ENCODE assay signal across 16 mouse cellular contexts in the genomic region with DNA sequence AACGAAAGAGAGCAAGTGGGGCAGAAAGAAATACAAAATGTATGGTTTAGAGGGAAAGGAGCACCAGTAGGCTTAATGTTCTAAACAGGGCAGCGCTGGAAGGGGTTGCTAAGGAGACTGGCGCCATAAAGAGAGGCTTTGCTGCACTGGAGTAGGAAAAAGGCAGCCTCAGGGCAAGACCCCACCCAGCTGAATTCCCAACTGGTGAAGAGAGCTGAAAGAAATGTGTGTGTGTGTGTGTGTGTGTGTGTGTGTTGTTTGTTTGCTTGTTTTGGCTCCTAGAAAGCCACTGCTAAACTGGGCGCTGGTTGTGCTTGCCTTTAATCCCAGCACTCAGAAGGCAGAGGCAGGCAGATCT.
DNase-seq lines count a peak whose midpoint lies in the region; ATAC-seq and TF ChIP-seq lines count a peak whose summit lies in the region.
"Had no signal": no experiment of that assay in that cellular context is flagged by ENCODE, and none has a peak within 500 bp of the region (broad histone marks: within the 10 kb centered on the region; RNA-seq: fewer than 3 reads in every experiment).

No protein-coding gene starts in this region.

- WGBS in cerebellum, adult 2 months: 63% methylated on average over 4 of the region's 4 CpGs
- WGBS in heart, embryonic 15.5 days: 74% methylated on average over 4 of the region's 4 CpGs
- WGBS in neural tube, embryonic 13.5 days: 55% methylated on average over 4 of the region's 4 CpGs
- WGBS in neural tube, embryonic 15.5 days: 48% methylated on average over 4 of the region's 4 CpGs

- H3K9ac ChIP-seq in heart, embryonic 15.5 days: no peak overlapping the region
- no peak overlapping the region for H3K9ac ChIP-seq in neural tube, embryonic 13.5 days
- H3K9ac ChIP-seq in neural tube, embryonic 15.5 days (replicated peaks): no peak overlapping the region
- H3K9ac ChIP-seq: forebrain, embryonic 15.5 days; hindbrain, embryonic 13.5 days; liver, embryonic 14.5 days had no signal

- no peak for ATAC-seq in heart, embryonic 15.5 days (replicated peaks; ENCODE audit: insufficient number of reproducible peaks, insufficient read depth, low FRiP score, low read depth)
- no peak for ATAC-seq in neural tube, embryonic 13.5 days (ENCODE audit: low read depth)
- no peak for ATAC-seq in neural tube, embryonic 15.5 days (ENCODE audit: low FRiP score)
- ATAC-seq in megakaryocyte progenitor cell, adult 5-6 weeks (replicated peaks; ENCODE audit: poor library complexity): 0 out of 2 replicates have a peak, but pooled peaks have one; percentile 2
- ATAC-seq: forebrain, embryonic 15.5 days; intestine, embryonic 16.5 days had no signal

- H3K4me2 ChIP-seq in heart, embryonic 15.5 days: no peak overlapping the region
- H3K4me2 ChIP-seq in neural tube, embryonic 13.5 days: no peak overlapping the region
- H3K4me2 ChIP-seq in neural tube, embryonic 15.5 days: no peak overlapping the region
- H3K4me2 ChIP-seq: forebrain, embryonic 15.5 days; hindbrain, embryonic 13.5 days had no signal

- H3K9me3 ChIP-seq in heart, embryonic 15.5 days (replicated peaks): no peaks in the 10 kb centered on the region
- H3K9me3 ChIP-seq in neural tube, embryonic 13.5 days: no peaks in the 10 kb centered on the region
- H3K9me3 ChIP-seq in neural tube, embryonic 15.5 days (replicated peaks): no peaks in the 10 kb centered on the region
- H3K9me3 ChIP-seq: forebrain, embryonic 15.5 days; hindbrain, embryonic 13.5 days; midbrain, embryonic 10.5 days had no signal

- TF ChIP-seq POLR2A in cerebellum, adult 2 months (IDR thresholded peaks at IDR 0.05; ENCODE audit: borderline replicate concordance, insufficient read depth, low read length): no peak

- H3K27me3 ChIP-seq in cerebellum, adult 2 months (ENCODE audit: control insufficient read depth, insufficient read depth, low read length): no peaks in the 10 kb centered on the region
- no peaks in the 10 kb centered on the region; the same call in 1 of the 2 replicates for H3K27me3 ChIP-seq in heart, embryonic 15.5 days
- no peaks in the 10 kb centered on the region for H3K27me3 ChIP-seq in neural tube, embryonic 13.5 days
- no peaks in the 10 kb centered on the region for H3K27me3 ChIP-seq in neural tube, embryonic 15.5 days (replicated peaks)
- H3K27me3 ChIP-seq: forebrain, embryonic 15.5 days; hindbrain, embryonic 13.5 days had no signal

- no peak for DNase-seq in cerebellum, adult 2 months
- no peak for DNase-seq in cerebellum, postnatal 36 days
- DNase-seq in heart, adult 9 months (ENCODE audit: low spot score in 2 of 2): no peak
- DNase-seq in embryo, embryonic 11 days: no peak
- DNase-seq: kidney, postnatal 10 days; lung, postnatal 10 days; thymus, adult 18-20 months had no signal

- no peak overlapping the region for H3K4me3 ChIP-seq in cerebellum, adult 2 months (replicated peaks; ENCODE audit: insufficient read depth, low read depth, low read length)
- H3K4me3 ChIP-seq in heart, embryonic 15.5 days: no peak overlapping the region
- H3K4me3 ChIP-seq in neural tube, embryonic 13.5 days: no peak overlapping the region
- H3K4me3 ChIP-seq in neural tube, embryonic 15.5 days (replicated peaks): no peak overlapping the region
- H3K4me3 ChIP-seq: forebrain, embryonic 15.5 days; hindbrain, embryonic 13.5 days; midbrain, embryonic 10.5 days had no signal

- 0 out of 2 replicates have a peak overlapping the region, but pooled peaks have one; percentile 9 for H3K27ac ChIP-seq in cerebellum, adult 2 months (ENCODE audit: insufficient read depth, low read length)
- H3K27ac ChIP-seq in heart, embryonic 15.5 days: peak overlapping the region; percentile 57
- H3K27ac ChIP-seq in neural tube, embryonic 13.5 days (replicated peaks): peak overlapping the region; percentile 23; the same call in 1 of the 2 replicates
- H3K27ac ChIP-seq in neural tube, embryonic 15.5 days (replicated peaks): no peak overlapping the region; the same call in none of the 2 replicates
- H3K27ac ChIP-seq: forebrain, embryonic 15.5 days; hindbrain, embryonic 13.5 days; liver, embryonic 14.5 days; midbrain, embryonic 10.5 days had no signal

- TF ChIP-seq CTCF in cerebellum, adult 2 months (IDR thresholded peaks at IDR 0.05; ENCODE audit: borderline replicate concordance, insufficient read depth, low read depth, low read length): no peak

- H3K4me1 ChIP-seq in cerebellum, adult 2 months (ENCODE audit: control insufficient read depth, insufficient read depth, low read length): peaks cover 11% of the 10 kb centered on the region
- peaks cover 9% of the 10 kb centered on the region for H3K4me1 ChIP-seq in heart, embryonic 15.5 days (replicated peaks)
- H3K4me1 ChIP-seq in neural tube, embryonic 13.5 days (replicated peaks): peaks cover 21% of the 10 kb centered on the region
- peaks cover 13% of the 10 kb centered on the region for H3K4me1 ChIP-seq in neural tube, embryonic 15.5 days
- H3K4me1 ChIP-seq: forebrain, embryonic 15.5 days; midbrain, embryonic 10.5 days had no signal

- peaks cover 6% of the 10 kb centered on the region for H3K36me3 ChIP-seq in heart, embryonic 15.5 days
- no peaks in the 10 kb centered on the region for H3K36me3 ChIP-seq in neural tube, embryonic 13.5 days
- peaks cover 11% of the 10 kb centered on the region for H3K36me3 ChIP-seq in neural tube, embryonic 15.5 days
- H3K36me3 ChIP-seq: forebrain, embryonic 15.5 days; hindbrain, embryonic 13.5 days; midbrain, embryonic 10.5 days had no signal
